Mouse (Mus musculus) spleen, embryonic (tissue): ENCODE results near the gene Jade3.

Experiments used
- CTCF ChIA-PET: fragments of 350-600 bp; sonication (Branson Sonifier 250); formaldehyde crosslinking; loops from one replicate; lab custom pipeline; 2022; lab: Charles Lee

The Jade3 gene

DNA sequence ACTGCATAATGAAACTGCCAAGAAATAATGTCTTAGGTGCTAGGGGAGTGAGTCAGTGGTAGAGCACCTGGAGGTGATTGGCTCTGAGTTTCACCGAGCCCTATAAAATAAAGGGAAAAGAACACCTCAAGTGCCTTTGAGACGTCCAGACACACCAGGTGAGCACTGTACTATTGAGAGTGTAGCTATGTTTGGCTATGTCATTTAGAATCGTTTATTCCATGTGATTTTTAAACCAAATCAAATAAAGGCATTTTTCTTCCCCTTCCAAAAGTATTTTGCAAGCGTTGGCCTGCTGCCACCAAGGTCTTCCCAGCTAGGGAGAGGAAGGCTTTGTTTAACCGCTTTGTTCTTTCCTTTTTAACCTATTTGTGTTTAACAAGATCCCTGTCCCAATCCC, 122.1 kb downstream of the Jade3 start:
- CTCF ChIA-PET = no interaction called here

GRCm38 (mm10) chrX:20548011-20548879, 122.8 kb downstream of the Jade3 start:
- CTCF ChIA-PET = no interaction called here

DNA sequence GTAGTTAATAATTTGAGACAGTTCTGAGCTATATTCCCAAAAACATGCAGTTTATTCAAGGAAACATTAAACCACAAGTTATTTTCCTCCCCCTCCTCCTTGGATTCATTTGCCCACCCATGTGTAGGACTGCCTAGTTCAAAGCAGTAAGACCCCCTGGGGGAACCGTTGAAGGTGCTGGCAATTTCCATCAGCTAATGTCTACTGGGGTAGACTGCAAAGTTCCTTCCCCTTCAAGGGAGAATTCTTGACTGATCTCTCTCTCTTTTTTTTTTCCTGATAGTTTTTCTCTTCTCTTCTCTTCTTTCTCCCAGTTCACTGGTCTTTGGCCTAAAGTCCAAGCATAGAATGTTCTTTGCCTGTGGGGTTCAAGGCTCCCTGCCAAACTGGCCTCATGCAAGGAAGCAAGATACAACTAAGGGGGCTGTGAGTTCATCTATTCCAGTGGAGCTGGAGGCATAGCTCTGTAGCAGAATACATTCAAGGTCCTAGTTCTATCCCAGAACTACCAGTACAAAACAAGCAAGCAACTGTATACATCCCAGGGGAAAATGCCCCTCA, 123.5 kb downstream of the Jade3 start:
- CTCF ChIA-PET = no interaction called here

DNA sequence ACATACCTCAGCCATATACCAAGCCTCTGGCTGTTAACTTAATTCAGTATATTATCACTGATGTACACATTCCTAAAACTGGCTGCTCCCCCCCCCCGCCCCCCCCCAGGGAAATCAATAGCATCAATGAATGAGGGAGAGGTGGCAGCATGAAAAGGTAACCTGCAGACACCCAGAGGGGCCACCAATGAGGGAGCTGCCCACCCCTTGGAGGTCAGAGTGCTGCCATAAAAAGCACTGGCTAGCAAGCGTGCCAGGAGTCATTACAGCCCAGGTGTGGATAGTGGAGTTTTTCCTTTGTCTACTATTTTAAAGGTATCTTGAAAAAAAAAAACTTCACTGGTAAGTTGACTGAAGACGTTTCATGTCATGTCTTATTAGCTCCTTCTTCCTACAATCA, 124.0 kb downstream of the Jade3 start, which contains the start of gene Rgn:
Gene Rgn, plus strand, starts transcription at position 256 of the 400 bp plus-strand sequence.
- CTCF ChIA-PET = no interaction called here

DNA sequence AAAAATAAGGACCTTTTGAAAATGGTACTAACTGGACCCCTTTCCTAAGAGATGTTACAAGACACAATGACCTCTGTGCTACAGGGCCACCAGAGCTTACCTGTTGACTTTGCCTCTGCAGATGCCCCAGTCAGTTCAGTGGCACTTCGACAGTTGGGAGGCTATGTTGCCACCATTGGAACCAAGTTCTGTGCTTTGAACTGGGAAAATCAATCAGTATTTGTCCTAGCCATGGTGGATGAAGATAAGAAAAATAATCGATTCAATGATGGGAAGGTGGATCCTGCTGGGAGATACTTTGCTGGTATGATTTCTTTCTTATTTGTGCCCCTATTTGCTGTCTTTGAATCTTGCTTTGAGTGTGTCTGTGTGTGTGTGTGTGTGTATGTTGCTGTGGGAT, 126.7 kb downstream of the Jade3 start:
- CTCF ChIA-PET = no interaction called here

DNA sequence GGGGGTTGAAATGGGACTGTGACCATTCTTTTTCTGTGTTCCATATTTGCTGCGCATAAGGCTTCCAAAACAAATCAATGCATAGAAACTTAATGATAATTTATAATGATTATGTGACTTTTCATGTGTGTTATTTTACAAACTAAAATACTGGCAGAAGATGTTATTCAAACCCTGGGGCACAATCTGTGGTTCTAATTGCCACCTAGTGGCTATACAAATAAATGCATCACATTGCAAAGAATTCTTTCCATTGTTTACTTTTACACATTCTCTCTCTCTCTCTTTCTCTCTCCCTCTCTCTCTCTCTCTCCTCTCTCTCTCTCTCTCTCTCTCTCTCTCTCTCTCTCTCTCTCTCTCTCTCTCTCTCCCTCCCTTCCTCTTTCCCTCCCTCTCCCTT, 136.4 kb downstream of the Jade3 start:
- CTCF ChIA-PET = no interaction called here

DNA sequence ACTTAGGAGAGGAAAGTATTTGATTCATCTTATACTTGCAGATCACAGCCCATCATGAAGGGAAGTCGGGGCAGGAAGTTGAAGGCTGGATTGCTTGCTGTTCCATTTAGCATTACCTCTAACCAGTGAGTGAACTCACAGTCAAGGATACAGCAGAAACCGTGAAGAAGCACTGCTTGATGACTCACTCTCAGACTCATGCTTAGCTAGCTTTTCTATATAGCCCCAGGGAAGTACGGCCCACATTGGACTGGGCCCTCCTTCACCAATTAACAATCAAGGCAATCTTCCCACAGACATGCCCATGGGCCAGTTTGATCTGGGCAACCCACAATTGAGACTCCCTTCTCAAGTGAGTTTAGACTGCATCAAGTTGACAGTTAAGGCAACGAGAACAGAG, 138.5 kb downstream of the Jade3 start:
- CTCF ChIA-PET = no interaction called here
